Mouse (Mus musculus): ENCODE results near the gene Bach2.

The Bach2 gene

GRCm38 (mm10) chr4:32250333-32251004 lies 11.9 kb downstream of the Bach2 start:
- peak; percentile 87 to 90 for DNase-seq (ENCODE audit: low spot score in 2 of 2)

- peak; percentile 84 to 89 for DNase-seq (ENCODE audit: low spot score in 2 of 2)
Observed at GRCm38 (mm10) chr4:32251005-32251365, 12.4 kb downstream of the Bach2 start.

- DNase-seq (ENCODE audit: low spot score in 2 of 2): no peak
Observed at GRCm38 (mm10) chr4:32251946-32252672, 13.5 kb downstream of the Bach2 start.

GRCm38 (mm10) chr4:32257686-32258085 lies 19.1 kb downstream of the Bach2 start:
- DNase-seq (ENCODE audit: low spot score in 2 of 2): no peak

- peak; percentile 97 to 98 for DNase-seq (ENCODE audit: low spot score in 2 of 2)
Observed at GRCm38 (mm10) chr4:32258093-32258492, 19.5 kb downstream of the Bach2 start.

GRCm38 (mm10) chr4:32258596-32258995 lies 20.0 kb downstream of the Bach2 start:
- DNase-seq (ENCODE audit: low spot score in 2 of 2): no peak

GRCm38 (mm10) chr4:32260909-32261308 lies 22.3 kb downstream of the Bach2 start:
- no peak for DNase-seq (ENCODE audit: low spot score in 2 of 2)

GRCm38 (mm10) chr4:32262825-32263684 lies 24.5 kb downstream of the Bach2 start:
- DNase-seq (ENCODE audit: low spot score in 2 of 2): no peak

GRCm38 (mm10) chr4:32263685-32264038 lies 25.1 kb downstream of the Bach2 start:
- DNase-seq (ENCODE audit: low spot score in 2 of 2): no peak

- DNase-seq (ENCODE audit: low spot score in 2 of 2): no peak
Observed at GRCm38 (mm10) chr4:32264892-32265291, 26.3 kb downstream of the Bach2 start.

- DNase-seq (ENCODE audit: low spot score in 2 of 2): no peak
Observed at GRCm38 (mm10) chr4:32266731-32267130, 28.1 kb downstream of the Bach2 start.

- peak in 1 of 2 experiments; percentile 39 for DNase-seq (ENCODE audit: low spot score in 2 of 2)
Observed at GRCm38 (mm10) chr4:32268042-32268441, 29.4 kb downstream of the Bach2 start.

GRCm38 (mm10) chr4:32272398-32272797 lies 33.8 kb downstream of the Bach2 start:
- no peak for DNase-seq (ENCODE audit: low spot score in 2 of 2)

- peak in 1 of 2 experiments; percentile 44 for DNase-seq (ENCODE audit: low spot score in 2 of 2)
Observed at GRCm38 (mm10) chr4:32274776-32275294, 36.2 kb downstream of the Bach2 start.

- no peak for DNase-seq (ENCODE audit: low spot score in 2 of 2)
Observed at GRCm38 (mm10) chr4:32279842-32280241, 41.2 kb downstream of the Bach2 start.

GRCm38 (mm10) chr4:32280401-32280800 lies 41.8 kb downstream of the Bach2 start:
- DNase-seq (ENCODE audit: low spot score in 2 of 2): peak; percentile 35 to 50

GRCm38 (mm10) chr4:32281306-32281705 lies 42.7 kb downstream of the Bach2 start:
- peak; percentile 40 to 48 for DNase-seq (ENCODE audit: low spot score in 2 of 2)

- DNase-seq (ENCODE audit: low spot score in 2 of 2): no peak
Observed at GRCm38 (mm10) chr4:32286405-32286804, 47.8 kb downstream of the Bach2 start.

GRCm38 (mm10) chr4:32288036-32288860 lies 49.6 kb downstream of the Bach2 start:
- no peak for DNase-seq (ENCODE audit: low spot score in 2 of 2)

- no peak for DNase-seq (ENCODE audit: low spot score in 2 of 2)
Observed at GRCm38 (mm10) chr4:32289845-32290244, 51.2 kb downstream of the Bach2 start.

- peak in 1 of 2 experiments; percentile 32 for DNase-seq (ENCODE audit: low spot score in 2 of 2)
Observed at GRCm38 (mm10) chr4:32291406-32291805, 52.8 kb downstream of the Bach2 start.

Measured in natural killer cell, adult 2 months (primary cell).